Mouse (Mus musculus): ENCODE results near the gene Cabcoco1. TPM values are rescaled to one million over a fixed set of nuclear protein-coding genes. Genes with fewer than 3 reads are reported as not detected.
A peak's percentile ranks its signal among the peaks of the same experiment; 100 is the strongest.

Gene Cabcoco1
- polyA plus RNA-seq, 1 experiment from 2014 or later, result 35.3 TPM

- WGBS, result 69% methylated on average over 13 of the region's 13 CpGs
- H3K27ac ChIP-seq (replicated peaks in 1 of 2; ENCODE audit: control insufficient read depth in 1 of 2, insufficient read depth in 1 of 2, low read depth in 2 of 2, low read length in 2 of 2), result peak overlapping the region; percentile 58 to 73
- no peak overlapping the region for H3K9ac ChIP-seq (ENCODE audit: low read length)
- H3K9me3 ChIP-seq (ENCODE audit: control insufficient read depth, low read length), result no peaks in the 10 kb centered on the region
- H3K36me3 ChIP-seq (ENCODE audit: control insufficient read depth, insufficient read depth, low read length), result no peaks in the 10 kb centered on the region
- no peak overlapping the region for H3K4me2 ChIP-seq (ENCODE audit: low read length)
- no peak overlapping the region for H3K4me3 ChIP-seq (ENCODE audit: control insufficient read depth in 1 of 2, insufficient read depth in 1 of 2, low read depth in 1 of 2, low read length in 2 of 2)
- no peaks in the 10 kb centered on the region for H3K27me3 ChIP-seq (ENCODE audit: control insufficient read depth, insufficient read depth, low read length)
- ATAC-seq (ENCODE audit: insufficient number of reproducible peaks, insufficient read depth, low FRiP score, low read depth), result no peak
- H3K4me1 ChIP-seq (ENCODE audit: control insufficient read depth in 2 of 2, insufficient read depth in 2 of 2, low read length in 2 of 2), result no peaks in the 10 kb centered on the region
These were observed 16.6 kb upstream of the Cabcoco1 start for GRCm38 (mm10) chr10:68558105-68558827.

GRCm38 (mm10) chr10:68553677-68554076 lies 12.0 kb upstream of the Cabcoco1 start:
- no peak for ATAC-seq (ENCODE audit: insufficient number of reproducible peaks, insufficient read depth, low FRiP score, low read depth)
- H3K36me3 ChIP-seq (ENCODE audit: control insufficient read depth, insufficient read depth, low read length), result no peaks in the 10 kb centered on the region
- no peaks in the 10 kb centered on the region for H3K4me1 ChIP-seq (ENCODE audit: control insufficient read depth in 2 of 2, insufficient read depth in 2 of 2, low read length in 2 of 2)
- H3K4me3 ChIP-seq (ENCODE audit: control insufficient read depth in 1 of 2, insufficient read depth in 1 of 2, low read depth in 1 of 2, low read length in 2 of 2), result no peak overlapping the region
- H3K4me2 ChIP-seq (ENCODE audit: low read length), result no peak overlapping the region
- WGBS, result 90% methylated on average over 3 of the region's 3 CpGs
- H3K9ac ChIP-seq (ENCODE audit: low read length), result no peak overlapping the region
- H3K27ac ChIP-seq (replicated peaks in 1 of 2; ENCODE audit: control insufficient read depth in 1 of 2, insufficient read depth in 1 of 2, low read depth in 2 of 2, low read length in 2 of 2), result no peak overlapping the region
- H3K9me3 ChIP-seq (ENCODE audit: control insufficient read depth, low read length), result no peaks in the 10 kb centered on the region
- no peaks in the 10 kb centered on the region for H3K27me3 ChIP-seq (ENCODE audit: control insufficient read depth, insufficient read depth, low read length)

GRCm38 (mm10) chr10:68552556-68552955 lies 10.9 kb upstream of the Cabcoco1 start:
- no peak overlapping the region for H3K4me2 ChIP-seq (ENCODE audit: low read length)
- no peak for ATAC-seq (ENCODE audit: insufficient number of reproducible peaks, insufficient read depth, low FRiP score, low read depth)
- no peaks in the 10 kb centered on the region for H3K9me3 ChIP-seq (ENCODE audit: control insufficient read depth, low read length)
- no peak overlapping the region for H3K9ac ChIP-seq (ENCODE audit: low read length)
- no peak overlapping the region for H3K27ac ChIP-seq (replicated peaks in 1 of 2; ENCODE audit: control insufficient read depth in 1 of 2, insufficient read depth in 1 of 2, low read depth in 2 of 2, low read length in 2 of 2)
- H3K27me3 ChIP-seq (ENCODE audit: control insufficient read depth, insufficient read depth, low read length), result no peaks in the 10 kb centered on the region
- H3K4me3 ChIP-seq (ENCODE audit: control insufficient read depth in 1 of 2, insufficient read depth in 1 of 2, low read depth in 1 of 2, low read length in 2 of 2), result no peak overlapping the region
- no peaks in the 10 kb centered on the region for H3K4me1 ChIP-seq (ENCODE audit: control insufficient read depth in 2 of 2, insufficient read depth in 2 of 2, low read length in 2 of 2)
- H3K36me3 ChIP-seq (ENCODE audit: control insufficient read depth, insufficient read depth, low read length), result no peaks in the 10 kb centered on the region
- WGBS, result 53% methylated on average over 2 of the region's 2 CpGs

- no peaks in the 10 kb centered on the region for H3K27me3 ChIP-seq (ENCODE audit: control insufficient read depth, insufficient read depth, low read length)
- H3K9me3 ChIP-seq (ENCODE audit: control insufficient read depth, low read length), result no peaks in the 10 kb centered on the region
- no peak overlapping the region for H3K27ac ChIP-seq (replicated peaks in 1 of 2; ENCODE audit: control insufficient read depth in 1 of 2, insufficient read depth in 1 of 2, low read depth in 2 of 2, low read length in 2 of 2)
- H3K36me3 ChIP-seq (ENCODE audit: control insufficient read depth, insufficient read depth, low read length), result no peaks in the 10 kb centered on the region
- H3K4me3 ChIP-seq (ENCODE audit: control insufficient read depth in 1 of 2, insufficient read depth in 1 of 2, low read depth in 1 of 2, low read length in 2 of 2), result no peak overlapping the region
- no peak overlapping the region for H3K9ac ChIP-seq (ENCODE audit: low read length)
- H3K4me2 ChIP-seq (ENCODE audit: low read length), result no peak overlapping the region
- 83% methylated on average over 7 of the region's 7 CpGs for WGBS
- H3K4me1 ChIP-seq (ENCODE audit: control insufficient read depth in 2 of 2, insufficient read depth in 2 of 2, low read length in 2 of 2), result no peaks in the 10 kb centered on the region
- ATAC-seq (ENCODE audit: insufficient number of reproducible peaks, insufficient read depth, low FRiP score, low read depth), result no peak
These were observed 9.6 kb upstream of the Cabcoco1 start for GRCm38 (mm10) chr10:68551316-68551715.

- no peak overlapping the region for H3K4me2 ChIP-seq (ENCODE audit: low read length)
- no peaks in the 10 kb centered on the region for H3K36me3 ChIP-seq (ENCODE audit: control insufficient read depth, insufficient read depth, low read length)
- H3K4me1 ChIP-seq (ENCODE audit: control insufficient read depth in 2 of 2, insufficient read depth in 2 of 2, low read length in 2 of 2), result no peaks in the 10 kb centered on the region
- 81% methylated on average over 9 of the region's 9 CpGs for WGBS
- H3K9me3 ChIP-seq (ENCODE audit: control insufficient read depth, low read length), result no peaks in the 10 kb centered on the region
- H3K27ac ChIP-seq (replicated peaks in 1 of 2; ENCODE audit: control insufficient read depth in 1 of 2, insufficient read depth in 1 of 2, low read depth in 2 of 2, low read length in 2 of 2), result no peak overlapping the region
- no peak overlapping the region for H3K4me3 ChIP-seq (ENCODE audit: control insufficient read depth in 1 of 2, insufficient read depth in 1 of 2, low read depth in 1 of 2, low read length in 2 of 2)
- no peak for ATAC-seq (ENCODE audit: insufficient number of reproducible peaks, insufficient read depth, low FRiP score, low read depth)
- H3K27me3 ChIP-seq (ENCODE audit: control insufficient read depth, insufficient read depth, low read length), result no peaks in the 10 kb centered on the region
- H3K9ac ChIP-seq (ENCODE audit: low read length), result no peak overlapping the region
These were observed 9.1 kb upstream of the Cabcoco1 start for GRCm38 (mm10) chr10:68550668-68551267.

GRCm38 (mm10) chr10:68543107-68543506 lies 1.4 kb upstream of the Cabcoco1 start:
- Histone ChIP-seq H3K4me1 (ENCODE audit: control insufficient read depth in 2 of 2, insufficient read depth in 2 of 2, low read length in 2 of 2) (peaks cover 7 to 18% of the 10 kb centered on the region in 2 experiments), H3K4me3 (ENCODE audit: control insufficient read depth in 1 of 2, insufficient read depth in 1 of 2, low read depth in 1 of 2, low read length in 2 of 2) (no peak overlapping the region), H3K36me3 (ENCODE audit: control insufficient read depth, insufficient read depth, low read length) (no peaks in the 10 kb centered on the region), H3K4me2 (ENCODE audit: low read length) (no peak overlapping the region), H3K27ac (replicated peaks in 1 of 2; ENCODE audit: control insufficient read depth in 1 of 2, insufficient read depth in 1 of 2, low read depth in 2 of 2, low read length in 2 of 2) (no peak overlapping the region), H3K27me3 (ENCODE audit: control insufficient read depth, insufficient read depth, low read length) (no peaks in the 10 kb centered on the region), H3K9me3 (ENCODE audit: control insufficient read depth, low read length) (no peaks in the 10 kb centered on the region), H3K9ac (ENCODE audit: low read length) (no peak overlapping the region)
- 91% methylated on average over 3 of the region's 3 CpGs for WGBS
- no peak for ATAC-seq (ENCODE audit: insufficient number of reproducible peaks, insufficient read depth, low FRiP score, low read depth)

GRCm38 (mm10) chr10:68541943-68542420 lies 286 bp upstream of the Cabcoco1 start:
- H3K9ac ChIP-seq (ENCODE audit: low read length), result peak overlapping the region; percentile 74
- H3K27ac ChIP-seq (replicated peaks in 1 of 2; ENCODE audit: control insufficient read depth in 1 of 2, insufficient read depth in 1 of 2, low read depth in 2 of 2, low read length in 2 of 2), result peak overlapping the region in 1 of 2 experiments; percentile 87; a peak in 2 of 4 replicates
- peak overlapping the region; percentile 76 for H3K4me2 ChIP-seq (ENCODE audit: low read length)
- no peaks in the 10 kb centered on the region for H3K36me3 ChIP-seq (ENCODE audit: control insufficient read depth, insufficient read depth, low read length)
- H3K4me1 ChIP-seq (ENCODE audit: control insufficient read depth in 2 of 2, insufficient read depth in 2 of 2, low read length in 2 of 2), result peaks cover 7 to 18% of the 10 kb centered on the region in 2 experiments
- ATAC-seq (ENCODE audit: insufficient number of reproducible peaks, insufficient read depth, low FRiP score, low read depth), result no peak
- 35% methylated on average over 7 of the region's 7 CpGs for WGBS
- H3K4me3 ChIP-seq (ENCODE audit: control insufficient read depth in 1 of 2, insufficient read depth in 1 of 2, low read depth in 1 of 2, low read length in 2 of 2), result peak overlapping the region; percentile 48 to 49
- no peaks in the 10 kb centered on the region for H3K27me3 ChIP-seq (ENCODE audit: control insufficient read depth, insufficient read depth, low read length)
- H3K9me3 ChIP-seq (ENCODE audit: control insufficient read depth, low read length), result no peaks in the 10 kb centered on the region
